Mouse (Mus musculus) liver, embryonic 16.5 days (tissue): ENCODE data around the gene Cdh23. TPM values are rescaled to one million over a fixed set of nuclear protein-coding genes. Genes with fewer than 3 reads are reported as not detected.
A peak's percentile ranks its signal among the peaks of the same experiment; 100 is the strongest.

ENCODE experiments used
- ATAC-seq: fragments of 200-750 bp; cut with Nextera tagmentation; 2 replicates; pipeline ENCODE4 v1.8.0; 2017; ENCODE audit warnings: low read depth, mild to moderate bottlenecking, moderate number of reproducible peaks, moderate library complexity
- H3K27ac ChIP-seq: fragments of 300-500 bp; sonication (generic); 2 replicates; pipeline ENCODE4 v1.5.1; 2014; ENCODE audit warnings: mild to moderate bottlenecking, low read length
- H3K27me3 ChIP-seq: fragments of 300-500 bp; sonication (generic); 2 replicates; pipeline ENCODE4 v1.6.1; 2014; ENCODE audit warnings: low read depth, low read length, mixed read lengths; ENCODE audit not compliant: control insufficient read depth, insufficient read depth
- H3K36me3 ChIP-seq: fragments of 300-500 bp; sonication (generic); 2 replicates; pipeline ENCODE4 v1.6.1; 2014; ENCODE audit warnings: mild to moderate bottlenecking; ENCODE audit not compliant: control insufficient read depth, insufficient read depth
- H3K4me1 ChIP-seq: fragments of 300-500 bp; sonication (generic); 2 replicates; pipeline ENCODE4 v1.6.1; 2014; ENCODE audit warnings: low read depth, low read length, mixed read lengths; ENCODE audit not compliant: control insufficient read depth
- H3K4me2 ChIP-seq: fragments of 300-500 bp; sonication (generic); 2 replicates; pipeline ENCODE4 v1.6.1; 2014; ENCODE audit warnings: low read depth, low read length, mixed read lengths
- H3K4me3 ChIP-seq: fragments of 300-500 bp; sonication (generic); 2 replicates; pipeline ENCODE4 v1.5.1; 2014; ENCODE audit warnings: low read depth, mild to moderate bottlenecking, low read length
- H3K9ac ChIP-seq: fragments of 300-500 bp; sonication (generic); 2 replicates; pipeline ENCODE4 v1.6.1; 2014; ENCODE audit warnings: low read depth, low read length
- H3K9me3 ChIP-seq: fragments of 300-500 bp; sonication (generic); replicated peaks from 2 replicates; pipeline ENCODE4 v1.6.1; 2016; ENCODE audit warnings: low read length; ENCODE audit not compliant: control insufficient read depth
- WGBS: fragments of 180-500 bp; shearing (Covaris S2); extraction: QIAGEN DNeasy Blood & Tissue Kit; methylation state at CpG from one replicate; pipeline ENCODE4 v1.1.7; 2014; ENCODE audit not compliant: insufficient replicate concordance; 5-methylcytosine and 5-hydroxymethylcytosine counted together
- polyA plus RNA-seq: library from polyadenylated mRNA; unstranded; fragments of >200 nt; fragmentation: Nextera tagmentation; extraction: Ambion mirVana; gene quantifications from 2 replicates; pipeline ENCODE4 v1.2.1, GENCODE M21; 2015

Cdh23 gene
- polyA plus RNA-seq, 1 experiment from 2014 or later: 0.65 TPM

GRCm38 (mm10) chr10:60269141-60270064 lies 426.9 kb downstream of the Cdh23 start:
- H3K4me2 ChIP-seq: no peak overlapping the region
- no peak overlapping the region for H3K27ac ChIP-seq
- ATAC-seq: peak; percentile 21; the same call in 1 of the 2 replicates

GRCm38 (mm10) chr10:60268738-60269137 lies 427.6 kb downstream of the Cdh23 start:
- peaks cover 9% of the 10 kb centered on the region for H3K4me1 ChIP-seq
- no peak overlapping the region for H3K4me3 ChIP-seq
- no peaks in the 10 kb centered on the region for H3K36me3 ChIP-seq
- H3K9ac ChIP-seq: no peak overlapping the region
- H3K4me2 ChIP-seq: no peak overlapping the region
- no peaks in the 10 kb centered on the region for H3K27me3 ChIP-seq
- no peak for ATAC-seq
- WGBS: 54% methylated on average over 11 of the region's 11 CpGs
- H3K9me3 ChIP-seq: no peaks in the 10 kb centered on the region
- no peak overlapping the region for H3K27ac ChIP-seq

More at GRCm38 (mm10) chr10:60269141-60270064, 426.9 kb downstream of the Cdh23 start:
- Histone ChIP-seq H3K9me3 (no peaks in the 10 kb centered on the region), H3K4me1 (peaks cover 10% of the 10 kb centered on the region), H3K9ac (no peak overlapping the region), H3K27me3 (no peaks in the 10 kb centered on the region), H3K36me3 (no peaks in the 10 kb centered on the region), H3K4me3 (no peak overlapping the region)
- 50% methylated on average over 13 of the region's 13 CpGs for WGBS

GRCm38 (mm10) chr10:60266842-60267401 lies 429.4 kb downstream of the Cdh23 start:
- H3K36me3 ChIP-seq: no peaks in the 10 kb centered on the region
- 66% methylated on average over 8 of the region's 8 CpGs for WGBS
- no peaks in the 10 kb centered on the region for H3K27me3 ChIP-seq
- H3K9ac ChIP-seq: no peak overlapping the region
- H3K4me2 ChIP-seq: no peak overlapping the region
- ATAC-seq: no peak
- H3K27ac ChIP-seq: no peak overlapping the region
- no peaks in the 10 kb centered on the region for H3K9me3 ChIP-seq
- peaks cover 3% of the 10 kb centered on the region for H3K4me1 ChIP-seq
- H3K4me3 ChIP-seq: no peak overlapping the region

- H3K9me3 ChIP-seq: no peaks in the 10 kb centered on the region
- no peak overlapping the region for H3K4me2 ChIP-seq
- no peak overlapping the region for H3K9ac ChIP-seq
- no peaks in the 10 kb centered on the region for H3K36me3 ChIP-seq
- H3K27ac ChIP-seq: no peak overlapping the region
- 60% methylated on average over 10 of the region's 10 CpGs for WGBS
- H3K4me1 ChIP-seq: peaks cover 3% of the 10 kb centered on the region
- H3K27me3 ChIP-seq: no peaks in the 10 kb centered on the region
- ATAC-seq: no peak
- H3K4me3 ChIP-seq: no peak overlapping the region
Observed at GRCm38 (mm10) chr10:60265252-60265651, 431.0 kb downstream of the Cdh23 start.

GRCm38 (mm10) chr10:60263351-60263750 lies 432.9 kb downstream of the Cdh23 start:
- Histone ChIP-seq H3K4me1 (peaks cover 3% of the 10 kb centered on the region), H3K9ac (no peak overlapping the region), H3K27ac (no peak overlapping the region), H3K4me3 (no peak overlapping the region), H3K36me3 (no peaks in the 10 kb centered on the region), H3K9me3 (no peaks in the 10 kb centered on the region), H3K27me3 (no peaks in the 10 kb centered on the region), H3K4me2 (no peak overlapping the region)
- no peak for ATAC-seq
- WGBS: 50% methylated on average over 7 of the region's 7 CpGs

GRCm38 (mm10) chr10:60262386-60262785 lies 433.9 kb downstream of the Cdh23 start:
- WGBS: 17% methylated on average over 3 of the region's 3 CpGs
- Histone ChIP-seq H3K36me3 (no peaks in the 10 kb centered on the region), H3K9me3 (no peaks in the 10 kb centered on the region), H3K27ac (no peak overlapping the region), H3K9ac (no peak overlapping the region), H3K4me3 (no peak overlapping the region), H3K27me3 (no peaks in the 10 kb centered on the region), H3K4me2 (no peak overlapping the region), H3K4me1 (peaks cover 3% of the 10 kb centered on the region)
- ATAC-seq: peak; percentile 64

- Histone ChIP-seq H3K4me2 (no peak overlapping the region), H3K9ac (no peak overlapping the region), H3K27ac (no peak overlapping the region), H3K4me3 (no peak overlapping the region), H3K36me3 (no peaks in the 10 kb centered on the region), H3K9me3 (no peaks in the 10 kb centered on the region), H3K4me1 (peaks cover 8% of the 10 kb centered on the region), H3K27me3 (no peaks in the 10 kb centered on the region)
- WGBS: 40% methylated on average over 5 of the region's 5 CpGs
- no peak for ATAC-seq
Observed at GRCm38 (mm10) chr10:60261530-60261929, 434.8 kb downstream of the Cdh23 start.

GRCm38 (mm10) chr10:60260557-60261294 lies 435.6 kb downstream of the Cdh23 start:
- H3K4me1 ChIP-seq: peaks cover 12% of the 10 kb centered on the region
- no peaks in the 10 kb centered on the region for H3K36me3 ChIP-seq
- no peaks in the 10 kb centered on the region for H3K9me3 ChIP-seq
- H3K4me3 ChIP-seq: no peak overlapping the region
- H3K27ac ChIP-seq: peak overlapping the region; percentile 26
- peak; percentile 47 for ATAC-seq
- WGBS: 49% methylated on average over 5 of the region's 5 CpGs
- H3K27me3 ChIP-seq: no peaks in the 10 kb centered on the region
- no peak overlapping the region for H3K4me2 ChIP-seq
- no peak overlapping the region for H3K9ac ChIP-seq
